Mouse (Mus musculus) thymus, postnatal 25 days (tissue): ENCODE results near the gene Acvr1b.

Source experiments
- DNase-seq: peaks from one replicate; pipeline ENCODE4 v3.0.0; 2022

Acvr1b gene

DNA sequence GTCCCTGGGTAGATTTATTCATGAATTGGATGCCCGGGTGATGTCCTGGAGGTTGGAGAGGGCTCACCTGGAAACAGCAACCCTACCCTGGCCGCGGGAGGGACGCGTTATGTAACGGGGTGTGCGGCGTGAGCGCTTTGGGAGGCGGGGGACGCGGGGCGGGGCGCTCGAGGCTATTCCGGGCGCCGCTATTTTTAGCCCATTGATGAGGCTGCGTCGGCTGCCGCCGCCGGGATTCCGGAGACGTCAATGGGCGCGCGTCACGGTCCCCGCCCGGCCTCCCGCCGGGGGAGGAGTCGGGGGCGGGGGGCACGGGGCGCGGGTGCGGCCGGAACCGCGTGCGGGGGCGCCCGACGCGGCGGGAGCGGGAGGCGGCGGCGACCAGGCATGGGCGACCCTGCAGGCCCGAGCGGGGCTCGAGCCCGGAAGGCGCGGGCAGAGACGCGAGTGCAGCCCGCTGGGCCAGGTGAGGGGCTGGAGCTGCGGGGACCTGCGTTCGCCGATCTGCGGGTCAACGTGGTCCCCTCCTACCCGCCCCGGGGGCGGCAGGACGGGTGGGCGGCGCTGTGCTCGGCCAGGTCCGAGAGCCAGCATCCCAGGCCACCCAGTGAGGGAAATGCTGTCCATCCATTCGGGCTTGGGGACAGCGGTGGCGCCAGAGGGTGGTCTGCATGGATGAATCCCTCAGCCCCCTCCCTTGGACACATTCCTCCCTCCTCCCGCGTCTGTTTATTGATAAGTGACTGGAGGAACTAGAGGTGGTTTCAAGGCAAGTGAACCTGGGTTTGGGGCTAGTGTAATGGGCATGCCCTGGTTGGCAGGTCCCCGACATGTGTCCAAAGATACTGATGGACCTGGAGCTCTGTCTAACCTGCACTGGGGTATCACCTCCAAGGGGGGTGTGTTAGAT, 80.3 kb downstream of the Acvr1b start, which contains the start of gene Nr4a1:
Gene Nr4a1 (plus strand): TSS at position 384 of the 910 bp plus-strand sequence.
- DNase-seq: peak; percentile 72

DNA sequence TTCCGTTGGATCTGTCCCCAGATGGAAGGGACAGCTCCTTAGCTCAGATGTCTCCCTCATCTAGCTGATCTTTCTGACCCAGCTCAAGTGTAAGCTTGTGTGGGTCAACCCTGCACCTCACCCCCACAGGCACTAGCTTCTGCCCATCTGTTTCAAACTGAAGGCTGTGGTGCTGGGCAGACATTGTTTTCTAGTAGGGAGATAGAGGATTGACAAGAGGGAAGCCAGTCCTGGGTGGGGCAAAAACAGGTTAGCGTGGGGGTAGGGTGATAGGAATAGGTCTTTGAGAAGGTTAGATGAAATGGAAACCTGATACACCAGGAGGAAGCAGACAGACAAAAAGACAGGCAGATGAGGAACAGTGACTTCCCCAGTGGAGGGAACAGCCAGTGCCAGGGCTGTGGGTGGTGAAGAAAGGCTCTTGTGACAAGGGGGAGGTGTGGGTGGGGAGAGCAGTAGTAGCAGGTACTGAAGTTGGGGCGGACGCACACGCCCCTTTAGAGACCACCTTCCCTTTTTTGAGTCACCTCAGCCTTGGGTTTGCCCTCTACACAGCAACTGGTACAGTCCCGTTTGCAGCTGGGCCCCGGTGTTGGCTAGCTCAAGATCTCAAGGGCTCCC, 82.1 kb downstream of the Acvr1b start:
- DNase-seq: no peak

DNA sequence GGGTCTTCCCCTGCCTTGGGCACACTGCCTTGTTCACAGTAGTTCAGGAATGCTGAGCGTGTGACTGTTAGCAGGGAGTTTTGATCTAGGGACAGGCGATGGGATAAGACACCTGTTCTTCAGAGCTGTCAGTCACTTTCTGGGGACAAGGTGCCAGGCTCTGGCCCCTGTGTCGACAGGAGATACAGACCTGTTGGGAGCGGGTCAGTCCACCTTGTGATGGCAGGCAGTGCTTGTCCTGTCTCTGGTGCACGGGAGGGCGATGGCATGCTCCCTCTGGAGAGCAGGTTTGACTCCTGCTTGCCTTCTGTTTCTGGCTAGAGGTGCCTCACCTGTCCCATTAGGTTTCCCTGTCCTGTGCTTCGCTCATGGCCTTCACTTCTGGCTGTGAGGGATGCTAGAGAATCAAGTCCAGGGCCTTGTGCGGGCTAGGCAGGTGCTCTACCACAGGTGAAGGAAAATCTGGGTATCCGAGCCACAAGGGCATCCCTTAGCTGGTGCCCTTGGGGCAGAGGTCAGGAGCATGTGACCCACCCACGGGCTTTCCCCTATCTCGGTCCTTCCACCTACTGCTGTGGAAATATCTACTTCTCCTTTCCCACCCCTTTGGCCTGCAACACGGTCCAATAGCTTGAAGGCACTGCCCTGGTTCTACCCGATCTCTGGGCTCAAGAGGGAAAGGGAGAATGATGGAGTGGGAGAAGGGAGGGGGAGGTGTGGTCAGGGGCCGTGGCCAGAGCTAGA, 82.8 kb downstream of the Acvr1b start:
- DNase-seq: no peak

DNA sequence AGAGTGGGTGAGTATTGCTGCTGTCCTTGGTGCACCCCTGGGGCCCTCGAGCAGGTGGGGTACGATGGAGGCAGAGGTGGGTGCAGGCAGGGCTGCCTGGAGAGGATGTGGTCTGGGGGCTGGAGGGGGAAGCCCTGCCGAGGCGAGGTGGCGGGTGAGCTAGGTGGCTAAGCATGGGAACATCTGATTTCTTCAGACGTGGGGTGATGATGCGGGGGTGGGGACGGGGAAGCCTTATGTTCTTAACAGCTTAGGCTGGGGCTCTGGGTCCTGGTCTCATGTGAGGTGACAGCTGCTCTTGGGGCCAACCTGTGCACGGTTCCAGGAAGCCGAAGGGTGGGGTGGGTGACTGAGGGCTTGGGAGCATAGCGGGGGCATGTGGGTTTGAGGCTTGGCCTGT, 84.6 kb downstream of the Acvr1b start:
- DNase-seq: peak; percentile 88

DNA sequence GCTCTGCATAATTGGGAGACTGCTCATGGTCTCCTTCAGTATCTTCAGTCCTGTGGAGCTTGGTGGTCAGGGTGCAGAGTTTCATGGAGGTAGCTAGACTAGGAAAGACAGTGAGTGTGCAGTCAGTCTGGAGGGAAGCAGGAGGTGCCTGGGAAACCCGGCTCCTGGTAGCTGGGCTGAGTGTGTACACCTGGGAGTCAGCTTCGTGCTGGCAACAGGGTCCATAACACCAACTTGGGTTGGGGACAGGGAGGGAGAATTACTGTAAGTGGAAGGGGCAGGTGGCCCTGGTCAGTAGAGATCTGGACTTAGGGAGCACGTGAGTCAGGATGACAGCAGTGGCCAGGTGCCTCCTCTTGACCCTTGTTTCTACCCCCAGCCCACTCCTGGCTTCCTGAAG, 86.1 kb downstream of the Acvr1b start:
- DNase-seq: no peak

DNA sequence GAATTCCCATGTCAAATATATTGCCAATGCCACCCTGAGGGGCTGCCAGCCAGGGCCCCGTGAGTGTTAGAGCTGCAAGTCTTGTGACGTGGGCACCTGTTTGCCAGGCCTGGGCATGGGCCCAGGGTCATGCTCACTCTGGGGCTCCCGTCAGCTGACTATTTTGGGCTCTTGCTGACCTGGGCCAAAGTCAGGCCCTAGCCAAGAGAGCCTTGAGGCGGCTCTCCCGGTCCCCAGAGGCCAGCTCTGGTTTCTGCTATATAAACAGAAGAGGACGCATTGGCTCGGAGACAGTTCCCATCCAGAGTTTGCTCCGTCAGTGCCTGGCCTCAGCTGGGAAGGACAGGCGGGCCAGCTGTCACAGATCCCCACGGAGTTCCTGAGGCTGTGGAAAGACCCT, 86.5 kb downstream of the Acvr1b start:
- DNase-seq: no peak

DNA sequence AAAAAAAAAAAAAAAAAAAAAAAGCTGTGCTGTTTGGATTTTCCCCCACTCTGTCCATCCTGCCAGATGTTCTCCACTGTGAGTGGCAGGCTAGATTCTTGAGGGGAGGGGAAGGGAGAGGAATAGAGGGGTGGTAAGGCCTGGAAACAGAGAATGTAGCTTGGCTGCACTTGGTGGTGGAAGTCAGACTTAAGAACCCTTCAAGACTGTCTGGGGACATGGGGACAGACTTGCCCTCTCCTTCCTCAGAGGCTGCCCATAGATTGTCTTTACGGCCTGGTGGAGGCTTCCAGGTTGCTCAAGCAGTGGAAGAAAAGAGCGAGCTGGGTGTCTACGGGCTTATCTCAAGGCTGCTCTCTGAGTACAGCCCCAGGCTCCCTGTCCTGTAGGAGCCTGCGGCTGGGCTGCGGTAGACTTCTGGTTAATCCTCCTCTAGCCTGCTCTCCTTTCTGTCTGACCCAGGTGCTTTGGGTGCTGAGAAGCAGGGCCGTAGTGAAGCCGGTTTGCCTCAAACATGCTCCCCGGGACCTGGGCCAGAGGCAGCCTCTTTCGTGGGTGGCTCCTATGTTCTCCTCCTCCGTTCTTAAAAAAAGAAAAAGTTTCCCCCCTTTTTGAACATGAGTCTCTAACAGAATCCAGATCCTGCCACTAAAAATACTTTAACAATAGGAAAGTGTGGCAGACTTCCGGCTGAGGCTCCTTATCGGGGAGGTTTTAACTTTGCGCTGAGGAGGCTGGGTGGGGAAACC, 87.2 kb downstream of the Acvr1b start:
- DNase-seq: peak; percentile 39

DNA sequence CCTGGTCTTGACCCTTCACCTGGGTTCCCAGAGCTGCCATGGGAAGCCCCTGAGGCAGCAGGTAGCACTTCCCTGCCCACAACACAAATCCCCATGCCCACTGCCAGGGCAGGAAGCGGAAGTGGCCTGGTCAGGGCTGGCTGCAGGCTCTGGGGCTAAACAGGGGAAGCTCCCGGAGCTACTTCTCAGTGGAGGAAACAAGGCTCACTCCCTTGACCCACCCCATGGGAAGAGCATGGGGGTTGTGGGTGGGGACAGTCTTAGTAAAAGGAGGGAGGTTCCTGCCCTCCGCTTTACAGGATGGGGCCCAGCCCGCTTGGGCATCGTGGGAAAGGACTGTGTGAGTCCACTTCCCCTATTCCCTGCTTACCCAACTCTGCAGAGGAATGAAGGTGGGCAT, 88.6 kb downstream of the Acvr1b start:
- DNase-seq: no peak
